Mouse (Mus musculus) liver, embryonic 13.5 days (tissue): ENCODE data around the gene Olfr316. TPM values are rescaled to one million over a fixed set of nuclear protein-coding genes. Genes with fewer than 3 reads are reported as not detected.

Experiments
- polyA plus RNA-seq: library from polyadenylated mRNA; unstranded; fragments of >200 nt; fragmentation: Nextera tagmentation; extraction: Ambion mirVana; gene quantifications from 2 replicates; pipeline ENCODE4 v1.2.1, GENCODE M21; 2015

The Olfr316 gene
- polyA plus RNA-seq, 1 experiment from 2014 or later: not detected

Other genes with a start within 250 kb of the Olfr316 start
- not detected in 2 replicates for gene Olfr330, start 217.9 kb upstream of the Olfr316 start, polyA plus RNA-seq
- not detected in 2 replicates for gene Olfr329-ps, start 206.3 kb upstream of the Olfr316 start, polyA plus RNA-seq
- gene Olfr328, start 197.1 kb upstream of the Olfr316 start, polyA plus RNA-seq: not detected in 2 replicates
- gene Olfr224, start 182.2 kb upstream of the Olfr316 start, polyA plus RNA-seq: not detected in 2 replicates
- gene Olfr325, start 175.0 kb upstream of the Olfr316 start, polyA plus RNA-seq: not detected in 2 replicates
- gene Olfr324, start 157.6 kb upstream of the Olfr316 start, polyA plus RNA-seq: not detected in 2 replicates
- gene 2210407C18Rik, start 136.7 kb upstream of the Olfr316 start, polyA plus RNA-seq: not detected in 2 replicates
- gene Olfr323, start 122.2 kb upstream of the Olfr316 start, polyA plus RNA-seq: not detected in 2 replicates
- gene Trim58, start 112.3 kb upstream of the Olfr316 start, polyA plus RNA-seq: 9.2 and 12.4 TPM in 2 replicates
- not detected in 2 replicates for gene Olfr322, start 94.0 kb upstream of the Olfr316 start, polyA plus RNA-seq
- not detected in 2 replicates for gene Olfr320, start 71.6 kb upstream of the Olfr316 start, polyA plus RNA-seq
- gene Olfr319, start 53.6 kb upstream of the Olfr316 start, polyA plus RNA-seq: not detected in 2 replicates
- gene Olfr318, start 28.7 kb upstream of the Olfr316 start, polyA plus RNA-seq: not detected in 2 replicates
- not detected in 2 replicates for gene Olfr317, start 13.5 kb upstream of the Olfr316 start, polyA plus RNA-seq
- not detected in 2 replicates for gene Olfr315, start 20.5 kb downstream of the Olfr316 start, polyA plus RNA-seq
- gene Olfr314, start 30.2 kb downstream of the Olfr316 start, polyA plus RNA-seq: not detected in 2 replicates
- gene Fam183b, start 49.2 kb downstream of the Olfr316 start, polyA plus RNA-seq: 0.49 TPM in 1 of 2 replicates, not detected in the other
- not detected in 2 replicates for gene Olfr313, start 62.3 kb downstream of the Olfr316 start, polyA plus RNA-seq
- not detected in 2 replicates for gene Olfr312, start 76.5 kb downstream of the Olfr316 start, polyA plus RNA-seq
- not detected in 2 replicates for gene Olfr311, start 86.5 kb downstream of the Olfr316 start, polyA plus RNA-seq
- gene Gm12258, start 94.4 kb downstream of the Olfr316 start, polyA plus RNA-seq: 1.3 and 2.2 TPM in 2 replicates
- gene 2810021J22Rik, start 114.5 kb downstream of the Olfr316 start, polyA plus RNA-seq: 2.3 and 3.0 TPM in 2 replicates
- gene Zfp39, start 151.5 kb downstream of the Olfr316 start, polyA plus RNA-seq: 3.7 and 5.4 TPM in 2 replicates
- 11.2 and 12.5 TPM in 2 replicates for gene Btnl10, start 165.2 kb downstream of the Olfr316 start, polyA plus RNA-seq
- 125 and 130 TPM in 2 replicates for gene Rnf187, start 186.2 kb downstream of the Olfr316 start, polyA plus RNA-seq
- gene Hist3h2ba, start 196.2 kb downstream of the Olfr316 start, polyA plus RNA-seq: 5.5 and 6.3 TPM in 2 replicates
- 12.3 and 13.7 TPM in 2 replicates for gene Hist3h2a, start 202.0 kb downstream of the Olfr316 start, polyA plus RNA-seq
- gene Trim17, start 202.0 kb downstream of the Olfr316 start, polyA plus RNA-seq: 0.06 and 0.18 TPM in 2 replicates
- gene Trim11, start 225.4 kb downstream of the Olfr316 start, polyA plus RNA-seq: 8.9 and 9.2 TPM in 2 replicates